Mouse (Mus musculus) thymus, postnatal 25 days (tissue): ENCODE data around the gene Dtx1.

ENCODE experiments used
- DNase-seq: peaks from one replicate; pipeline ENCODE4 v3.0.0; 2022

Gene Dtx1

GRCm38 (mm10) chr5:120674229-120675145, 37.2 kb downstream of the Dtx1 start:
- DNase-seq: peak; percentile 64

GRCm38 (mm10) chr5:120673626-120674025, 38.1 kb downstream of the Dtx1 start:
- DNase-seq: peak; percentile 84

- no peak for DNase-seq
Measured at GRCm38 (mm10) chr5:120671865-120672264, 39.9 kb downstream of the Dtx1 start.

- DNase-seq: no peak
Measured at GRCm38 (mm10) chr5:120670132-120670531, 41.6 kb downstream of the Dtx1 start.

- DNase-seq: no peak
Measured at GRCm38 (mm10) chr5:120668761-120669160, 43.0 kb downstream of the Dtx1 start.

- no peak for DNase-seq
Measured at GRCm38 (mm10) chr5:120664888-120665287, 46.8 kb downstream of the Dtx1 start.

GRCm38 (mm10) chr5:120660816-120661215, 50.9 kb downstream of the Dtx1 start:
- DNase-seq: no peak

GRCm38 (mm10) chr5:120656281-120656751, 55.4 kb downstream of the Dtx1 start:
- no peak for DNase-seq

- no peak for DNase-seq
Measured at GRCm38 (mm10) chr5:120653873-120654272, 57.9 kb downstream of the Dtx1 start.

GRCm38 (mm10) chr5:120652915-120653701, 58.6 kb downstream of the Dtx1 start:
- DNase-seq: no peak

GRCm38 (mm10) chr5:120651230-120651629, 60.5 kb downstream of the Dtx1 start:
- DNase-seq: no peak

GRCm38 (mm10) chr5:120649938-120650337, 61.8 kb downstream of the Dtx1 start:
- DNase-seq: no peak

- peak; percentile 61 for DNase-seq
Measured at GRCm38 (mm10) chr5:120649374-120649933, 62.3 kb downstream of the Dtx1 start.

GRCm38 (mm10) chr5:120648569-120649373, 63.0 kb downstream of the Dtx1 start, which contains the start of gene Rasal1:
Gene Rasal1 (plus strand): TSS chr5:120648812.
- peak; percentile 95 for DNase-seq

- peak; percentile 55 for DNase-seq
Measured at GRCm38 (mm10) chr5:120647814-120648491, 63.8 kb downstream of the Dtx1 start.

- peak; percentile 38 for DNase-seq
Measured at GRCm38 (mm10) chr5:120647361-120647760, 64.4 kb downstream of the Dtx1 start.

- no peak for DNase-seq
Measured at GRCm38 (mm10) chr5:120645851-120646250, 65.9 kb downstream of the Dtx1 start.

GRCm38 (mm10) chr5:120644227-120644626, 67.5 kb downstream of the Dtx1 start:
- no peak for DNase-seq

- no peak for DNase-seq
Measured at GRCm38 (mm10) chr5:120643365-120644085, 68.2 kb downstream of the Dtx1 start.

GRCm38 (mm10) chr5:120640094-120640493, 71.6 kb downstream of the Dtx1 start:
- DNase-seq: no peak

GRCm38 (mm10) chr5:120635633-120636032, 76.1 kb downstream of the Dtx1 start:
- no peak for DNase-seq
